Mouse (Mus musculus) layer of hippocampus, adult 18-20 months (tissue): Measurements from ENCODE around the gene Rhbdd3. TPM values are rescaled to one million over a fixed set of nuclear protein-coding genes. Genes with fewer than 3 reads are reported as not detected.

Source experiments
- total RNA-seq, 2 experiments: library from RNA; stranded (reverse); gene quantifications; 2 replicates each; pipeline ENCODE4 v1.2.3; 2021

Gene Rhbdd3
- total RNA-seq, 2 experiments from 2014 or later, result 20.8 to 21.8 TPM

Other genes with a start within 250 kb of the Rhbdd3 start
- gene Nf2, start 249.4 kb upstream of the Rhbdd3 start, total RNA-seq, result 10 to 100 TPM; 88.6 to 99.8 TPM
- gene Nipsnap1, start 225.0 kb upstream of the Rhbdd3 start, total RNA-seq, result 10 to 100 TPM; 90.6 to 97.0 TPM
- 10 to 100 TPM; 37.1 to 37.2 TPM for gene Thoc5, start 203.6 kb upstream of the Rhbdd3 start, total RNA-seq
- 10 to 100 TPM; 43.1 to 44.6 TPM for gene Nefh, start 150.9 kb upstream of the Rhbdd3 start, total RNA-seq
- gene Ap1b1, start 112.1 kb upstream of the Rhbdd3 start, total RNA-seq, result 100 to 1,000 TPM; 155 TPM
- 100 to 1,000 TPM in 1 of 2 experiments, 10 to 100 TPM in 1; 88.1 to 109 TPM for gene Rasl10a, start 40.8 kb upstream of the Rhbdd3 start, total RNA-seq
- gene Gas2l1, start 33.6 kb upstream of the Rhbdd3 start, total RNA-seq, result 100 to 1,000 TPM in 1 of 2 experiments, 10 to 100 TPM in 1; 96.6 to 106 TPM
- 100 to 1,000 TPM; 299 to 320 TPM for gene Ewsr1, start 340 bp downstream of the Rhbdd3 start, total RNA-seq
- 1 to 10 TPM; 3.3 to 3.7 TPM for gene Emid1, start 53.3 kb downstream of the Rhbdd3 start, total RNA-seq
- 10 to 100 TPM; 12.9 to 15.5 TPM for gene Kremen1, start 162.6 kb downstream of the Rhbdd3 start, total RNA-seq